Mouse (Mus musculus) spleen, postnatal 10 days (tissue): Measurements from ENCODE around the gene Dcn.

ENCODE experiments used
- DNase-seq, 2 experiments: peaks; one replicate each; pipeline ENCODE4 v3.0.0; 2021 to 2022; ENCODE audit warnings: low spot score in 2 of 2

The Dcn gene

DNA sequence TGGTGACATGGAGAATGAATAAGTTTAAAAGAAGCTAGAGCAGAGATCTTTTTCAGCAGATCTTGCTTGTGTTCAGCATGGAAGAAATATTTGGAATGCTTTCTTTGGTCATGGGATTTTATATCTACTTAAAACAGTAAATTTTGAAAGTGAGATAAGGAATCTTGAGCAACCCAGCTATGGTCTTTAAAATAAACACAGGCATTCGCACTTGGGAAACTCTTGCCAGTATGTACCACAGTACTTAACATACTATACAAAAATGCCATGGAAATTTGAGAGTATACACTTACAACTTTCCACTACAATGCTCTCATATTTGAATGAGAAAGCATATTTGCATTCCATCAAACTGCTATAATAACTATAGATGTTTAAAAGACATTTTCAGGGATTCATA, 68.3 kb downstream of the Dcn start:
- DNase-seq, result no peak

DNA sequence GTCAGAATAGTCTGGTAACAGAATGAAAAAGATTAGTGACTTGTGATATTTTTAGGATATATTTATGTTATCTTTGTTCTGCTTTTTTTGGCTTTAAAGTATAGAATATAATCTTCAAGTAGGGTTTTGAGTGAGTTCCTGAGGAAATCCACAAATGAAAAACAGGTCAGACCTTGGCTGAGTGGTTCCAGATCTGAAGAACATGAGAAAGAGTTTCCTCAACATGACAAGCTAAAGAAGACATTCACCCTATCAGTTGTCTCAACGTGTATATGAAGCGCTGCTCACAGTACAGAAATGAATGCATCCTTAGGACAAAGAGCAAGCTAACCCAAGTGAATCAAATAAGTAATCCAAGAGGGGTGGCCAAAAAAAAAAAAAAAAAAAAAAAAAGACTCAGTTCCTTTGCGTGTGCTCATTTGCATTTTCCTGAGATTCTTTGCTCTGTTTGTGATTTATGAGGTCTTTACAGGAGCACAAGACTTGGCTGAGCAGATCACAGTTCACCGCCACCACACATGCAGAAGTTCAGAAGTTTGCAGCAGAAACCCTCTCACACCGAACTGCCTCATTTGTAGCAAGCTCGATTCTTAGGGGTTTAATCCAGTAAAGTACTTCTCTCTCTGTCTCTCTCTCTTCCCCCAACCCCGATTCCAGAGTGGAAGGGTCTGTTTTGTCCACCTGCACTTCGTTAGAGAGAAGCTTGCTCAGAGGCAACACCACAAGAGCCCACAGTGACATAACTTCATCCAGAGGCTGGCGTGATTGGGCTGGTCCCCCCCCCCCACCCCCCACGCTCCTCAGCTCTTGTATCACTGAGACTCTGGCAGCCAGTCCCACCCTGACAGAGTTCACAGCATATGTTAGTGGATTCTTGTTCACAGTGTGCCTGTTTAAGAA, 85.8 kb downstream of the Dcn start, which contains the start of gene Lum:
Gene Lum (plus strand): TSS at position 172 of the 900 bp plus-strand sequence.
- DNase-seq, result no peak

DNA sequence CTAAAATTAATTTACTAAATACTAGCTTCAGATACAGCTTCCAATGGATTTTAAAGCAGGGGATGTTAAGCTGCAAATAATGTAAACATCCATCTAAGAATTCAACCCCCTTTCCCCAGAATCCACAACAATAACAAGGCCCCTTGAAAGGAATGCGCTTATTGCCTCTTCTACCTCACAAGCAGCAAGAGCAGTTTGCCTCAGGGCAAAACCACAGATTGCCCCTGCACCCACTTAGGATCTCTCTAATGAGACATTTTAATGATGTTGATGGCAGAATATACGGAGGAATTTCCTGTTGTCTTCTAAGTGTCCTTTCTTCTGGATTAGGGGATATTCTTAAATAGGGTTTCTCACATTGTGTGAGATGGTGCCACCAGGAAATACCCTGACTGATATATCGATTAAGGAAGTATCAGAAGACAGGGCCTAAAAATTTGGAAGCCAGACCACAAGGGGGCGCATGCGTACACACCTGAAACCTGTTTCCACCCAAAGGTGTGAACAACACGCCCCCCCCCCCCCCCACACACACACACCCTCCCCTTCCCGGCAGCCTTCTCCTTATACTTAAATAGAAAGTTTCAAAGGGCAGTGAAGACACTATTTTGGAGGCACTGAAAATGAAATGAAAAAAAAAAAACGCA, 88.2 kb downstream of the Dcn start:
- DNase-seq, result peak in 1 of 2 experiments; percentile 15
